Mouse (Mus musculus) right cerebral cortex, postnatal 4 days (tissue): ENCODE results near the gene Mfng.

Experiments
- DNase-seq: peaks from one replicate; pipeline ENCODE4 v3.0.0-alpha.2; 2022

Mfng gene

GRCm38 (mm10) chr15:78755226-78755625 is 18.0 kb downstream of the Mfng start:
- no peak for DNase-seq

GRCm38 (mm10) chr15:78754144-78754543 is 19.1 kb downstream of the Mfng start:
- DNase-seq = no peak

DNA sequence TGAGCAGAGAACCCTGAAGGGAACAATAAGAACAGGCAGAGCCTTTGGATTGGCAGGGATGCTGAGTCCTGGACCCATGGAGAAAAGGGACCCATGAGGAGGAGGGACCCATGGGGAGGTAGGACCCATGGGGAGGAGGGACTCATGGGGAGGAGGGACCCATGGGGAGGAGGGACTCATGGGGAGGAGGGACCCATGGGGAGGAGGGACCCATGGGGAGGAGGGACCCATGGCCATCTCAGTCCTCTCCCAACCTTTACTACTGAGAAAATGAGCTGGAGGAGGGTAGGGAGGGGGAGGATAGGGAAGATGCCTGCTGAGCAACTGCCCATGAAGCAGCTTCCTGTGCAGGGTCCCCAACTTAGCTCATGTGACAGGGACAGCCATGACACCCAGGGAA is 20.3 kb downstream of the Mfng start:
- DNase-seq = no peak

- DNase-seq = no peak
Observed at GRCm38 (mm10) chr15:78750608-78751350, 22.5 kb downstream of the Mfng start.

DNA sequence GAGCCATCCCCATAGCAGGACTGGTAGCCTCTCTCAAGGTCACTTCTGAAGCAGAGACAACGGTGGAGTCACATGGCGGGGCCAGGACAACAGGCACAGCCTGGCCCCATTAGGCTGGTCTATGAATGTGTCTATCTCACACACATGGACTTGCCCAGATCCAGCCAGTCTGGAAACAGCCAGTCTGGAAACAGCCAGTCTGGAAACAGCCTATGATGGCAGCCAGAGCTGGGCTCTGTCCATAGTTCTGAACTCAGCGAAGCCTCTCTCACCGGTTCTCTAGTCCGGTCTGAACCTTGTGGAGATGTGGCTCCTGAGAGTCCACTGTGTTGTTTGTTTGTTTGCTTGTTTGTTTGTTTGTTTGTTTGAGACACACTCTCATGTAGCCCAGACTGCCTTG is 23.4 kb downstream of the Mfng start:
- DNase-seq = no peak

- DNase-seq = peak; percentile 95
Observed at GRCm38 (mm10) chr15:78744206-78744605, 29.1 kb downstream of the Mfng start.

DNA sequence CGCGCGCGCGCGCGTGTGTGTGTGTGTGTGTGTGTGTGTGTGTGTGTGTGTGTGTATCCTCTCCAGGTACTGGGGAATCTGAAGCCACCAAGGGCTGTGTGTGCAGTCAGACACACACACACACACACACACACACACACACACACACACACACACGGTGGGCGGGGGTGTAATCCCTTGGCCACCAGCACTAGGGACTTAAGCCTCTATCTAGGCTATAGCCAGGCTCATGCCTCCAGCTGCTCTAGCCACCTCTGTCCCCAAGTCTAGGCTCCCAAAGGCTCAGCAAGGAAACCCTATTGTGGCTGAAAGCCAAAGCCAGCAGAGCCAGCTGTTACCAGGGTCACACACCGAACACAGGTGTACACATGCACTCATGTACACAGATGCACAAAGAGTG is 30.4 kb downstream of the Mfng start:
- DNase-seq = no peak

DNA sequence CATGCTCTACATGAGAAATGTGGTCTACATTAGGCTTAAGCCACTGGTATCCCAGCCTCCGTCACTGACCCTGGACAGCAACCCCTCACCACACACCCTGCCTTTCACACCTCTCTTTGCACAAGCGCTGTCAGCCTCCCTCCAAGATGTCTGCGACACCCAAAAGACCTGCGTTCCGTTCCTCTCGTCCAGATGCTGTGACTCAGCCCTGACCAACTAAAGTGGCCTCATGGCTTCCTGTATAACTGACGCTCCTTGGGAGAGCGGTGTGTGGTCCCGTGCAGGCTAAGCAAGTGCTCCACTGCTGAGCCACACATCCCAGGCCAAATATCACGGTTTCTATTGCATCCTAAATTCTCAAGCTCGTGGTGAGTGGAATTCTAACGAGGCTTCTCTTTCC is 32.6 kb downstream of the Mfng start:
- DNase-seq = no peak

DNA sequence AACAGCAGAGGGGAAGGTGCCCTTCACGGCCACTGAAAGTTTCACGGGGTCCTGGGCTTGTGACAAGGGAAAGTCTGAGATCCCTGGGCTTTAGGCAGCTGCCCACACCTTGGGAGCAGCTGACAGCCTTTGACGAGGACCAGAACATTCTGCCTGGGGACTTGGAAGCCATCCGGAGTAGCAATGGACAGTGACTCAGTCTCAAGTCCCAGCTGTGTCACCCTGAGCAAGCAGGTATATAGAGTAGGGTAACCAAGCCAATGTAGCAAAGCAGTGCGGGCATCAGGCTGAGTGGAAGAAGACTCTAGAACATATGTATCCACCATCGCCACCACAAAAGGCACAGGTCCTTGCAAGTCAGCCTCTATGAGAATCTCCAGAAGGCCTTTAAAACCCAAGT is 36.1 kb downstream of the Mfng start:
- no peak for DNase-seq

DNA sequence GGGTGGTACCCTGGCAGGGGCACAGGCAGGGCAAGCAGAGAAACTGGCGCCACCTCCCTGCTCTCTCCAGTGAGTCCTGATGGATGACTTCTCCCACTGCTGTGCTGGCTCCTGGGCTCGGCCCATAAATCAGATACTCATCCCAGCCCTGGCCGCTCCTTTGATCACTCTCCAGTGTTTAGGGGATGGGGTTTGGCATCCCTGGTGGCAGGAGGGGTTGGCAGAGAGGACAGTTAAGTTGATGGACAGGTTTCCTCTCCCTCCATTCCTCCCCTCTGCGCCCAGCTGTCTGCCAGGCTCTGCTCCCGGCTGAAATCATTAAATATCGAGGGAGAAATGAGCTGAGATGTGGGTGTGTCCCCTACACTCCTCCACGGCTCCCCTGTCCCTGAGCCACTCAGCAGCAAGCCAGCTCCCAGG is 36.6 kb downstream of the Mfng start:
- no peak for DNase-seq

DNA sequence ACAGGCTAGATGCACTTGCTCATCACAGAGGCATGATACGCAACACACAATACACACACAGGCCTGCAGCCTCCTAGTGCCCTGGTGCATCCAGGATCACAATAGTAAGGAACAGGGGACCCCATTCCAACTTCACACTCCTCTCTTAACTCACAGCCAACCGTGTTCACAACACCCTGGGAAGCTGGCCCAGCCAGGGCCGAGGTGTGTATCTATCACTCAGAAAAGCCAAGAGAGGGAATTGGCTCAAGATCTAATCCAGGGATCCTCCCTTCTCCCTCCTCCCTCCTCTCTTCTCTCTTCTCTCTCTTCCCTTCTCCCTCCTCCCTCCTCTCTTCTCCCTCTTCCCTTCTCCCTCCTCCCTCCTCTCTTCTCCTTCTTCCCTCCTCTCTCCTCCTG is 37.1 kb downstream of the Mfng start:
- no peak for DNase-seq

- peak; percentile 58 for DNase-seq
Observed at GRCm38 (mm10) chr15:78735431-78736180, 37.7 kb downstream of the Mfng start.

DNA sequence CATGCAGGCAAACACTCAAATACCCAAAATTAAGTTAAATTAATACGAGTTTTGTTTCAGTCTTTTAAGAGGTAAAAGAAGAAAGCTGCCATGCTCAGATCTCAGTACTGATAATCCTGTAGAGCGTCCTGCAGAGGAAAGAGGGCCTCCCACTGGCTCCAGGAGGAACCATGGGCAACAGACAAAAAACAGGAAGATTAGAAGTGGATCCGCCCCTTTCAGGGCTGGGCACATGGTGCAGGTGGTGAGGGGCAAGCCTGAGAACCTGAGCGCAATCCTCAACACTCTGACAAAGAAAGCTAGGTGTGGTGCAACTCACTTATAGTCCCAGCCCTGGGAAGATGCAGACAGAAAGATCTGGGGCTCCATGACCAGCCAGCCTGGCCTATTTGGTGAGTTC is 41.4 kb downstream of the Mfng start:
- DNase-seq = no peak

- no peak for DNase-seq
Observed at GRCm38 (mm10) chr15:78730315-78731049, 42.8 kb downstream of the Mfng start.

DNA sequence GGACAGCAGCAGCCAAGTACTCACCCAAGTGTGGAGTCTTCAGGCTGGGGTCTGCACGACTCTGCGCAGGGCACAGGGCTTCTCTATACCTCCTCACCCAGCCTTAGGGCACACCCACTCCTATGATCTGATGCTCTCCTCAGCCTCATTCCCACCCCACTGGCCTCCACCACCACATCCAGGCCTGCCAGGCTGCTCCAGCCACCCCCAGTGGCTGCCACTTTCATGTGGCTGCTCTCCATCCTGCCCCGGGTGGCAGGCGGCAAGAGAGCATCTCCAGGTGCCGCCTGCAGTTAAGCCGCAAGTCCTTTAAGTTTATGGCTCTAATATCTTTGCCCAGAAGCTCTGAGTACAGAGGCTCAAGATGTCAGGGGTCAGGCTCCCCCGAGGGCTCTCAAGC is 46.6 kb downstream of the Mfng start:
- DNase-seq = no peak

DNA sequence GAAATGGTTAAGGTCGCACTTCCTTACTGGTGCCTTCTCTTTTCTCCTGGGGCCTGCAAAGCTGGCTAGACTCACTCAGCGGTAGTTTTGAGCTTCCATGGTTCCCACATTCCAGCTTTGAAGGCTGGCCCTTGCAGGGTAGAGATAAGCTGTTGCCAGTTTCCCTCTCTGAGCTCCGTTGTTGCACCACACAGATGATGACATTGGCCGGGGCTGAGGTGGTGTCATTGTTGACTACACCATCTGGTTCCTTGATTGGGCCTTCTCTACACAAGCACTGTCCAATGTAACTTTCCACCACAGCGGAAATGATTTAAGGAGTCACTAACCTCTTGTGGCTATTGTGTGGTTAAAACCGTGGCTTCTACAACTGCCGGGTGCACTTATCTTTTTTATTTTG is 52.7 kb downstream of the Mfng start:
- no peak for DNase-seq

- DNase-seq = peak; percentile 80
Observed at GRCm38 (mm10) chr15:78720094-78720493, 53.2 kb downstream of the Mfng start.

GRCm38 (mm10) chr15:78719416-78719815 is 53.9 kb downstream of the Mfng start:
- DNase-seq = no peak

DNA sequence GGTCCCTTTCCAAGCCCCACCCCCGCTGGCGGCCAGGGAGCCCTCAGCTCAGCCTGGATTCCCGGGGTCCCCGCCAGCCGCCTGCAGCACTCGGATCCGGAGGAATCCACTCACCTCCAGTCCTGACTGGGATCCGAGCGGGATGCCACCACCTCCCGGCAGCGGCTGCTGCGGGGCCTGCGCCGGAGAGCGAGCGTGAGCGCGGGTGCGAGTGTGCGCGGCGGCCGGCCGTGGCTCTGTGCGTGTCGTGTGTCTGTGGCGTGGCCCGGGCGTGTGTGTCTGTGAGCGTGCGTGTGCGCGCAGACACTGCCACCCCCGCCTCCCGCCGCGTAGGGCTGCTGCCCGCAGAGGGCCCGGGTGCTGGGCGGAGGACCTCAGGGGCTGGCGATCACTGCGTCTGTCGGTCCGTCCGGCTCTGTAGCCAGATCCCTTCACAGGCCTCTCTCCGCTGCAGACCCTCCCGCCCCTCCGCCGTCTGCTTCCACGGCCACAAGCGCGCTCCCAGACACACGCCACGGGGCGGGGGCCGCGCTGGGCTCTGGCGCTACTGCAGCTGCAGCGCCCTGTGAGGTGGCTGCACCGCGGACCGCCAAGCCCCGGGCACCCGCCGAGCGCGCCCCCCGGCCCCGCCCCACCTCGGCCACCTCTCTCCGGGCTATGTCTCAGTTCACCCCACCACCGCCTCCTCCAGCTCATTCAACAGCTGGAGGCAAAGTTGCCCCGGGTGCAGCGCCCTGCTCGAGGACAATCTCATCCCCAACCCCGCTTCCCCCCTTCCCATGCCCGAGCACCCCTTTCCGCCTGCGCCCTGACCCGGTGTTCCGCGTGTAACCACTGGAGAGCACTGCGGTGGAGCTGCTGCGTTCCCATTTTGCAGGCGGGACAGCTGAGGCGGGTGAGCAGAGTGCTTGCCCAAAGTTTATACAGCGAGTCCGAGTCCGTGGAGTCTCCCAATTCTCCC is 54.7 kb downstream of the Mfng start, which contains the start of gene Elfn2:
Elfn2 (minus strand) TSS at position 482 of the 961 bp plus-strand sequence.
- peak; percentile 69 for DNase-seq

- peak; percentile 30 for DNase-seq
Observed at GRCm38 (mm10) chr15:78716936-78717335, 56.3 kb downstream of the Mfng start.

GRCm38 (mm10) chr15:78715856-78716255 is 57.4 kb downstream of the Mfng start:
- DNase-seq = no peak

DNA sequence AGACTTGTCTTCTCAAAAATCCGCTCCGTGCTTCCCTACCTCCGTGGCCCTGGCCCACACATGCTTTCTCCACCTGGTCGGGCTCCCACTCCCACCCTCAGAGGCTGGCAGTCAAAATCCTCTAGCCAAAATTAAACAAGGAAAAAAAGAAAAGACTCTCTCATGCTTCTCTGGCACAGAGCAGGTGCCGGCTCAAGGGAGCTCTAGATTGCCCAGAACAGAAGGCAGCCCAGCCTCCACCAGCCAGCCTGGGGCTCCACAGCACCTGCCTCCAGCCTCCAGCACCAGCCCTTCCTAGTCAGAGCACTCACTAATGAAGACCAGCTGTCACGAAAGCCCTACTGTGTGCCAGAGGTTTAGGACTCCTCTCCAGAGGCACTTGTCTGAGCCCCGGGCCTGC is 59.5 kb downstream of the Mfng start:
- no peak for DNase-seq
